Mouse (Mus musculus) intestine, embryonic 14.5 days (tissue): ENCODE data around the gene Atp5l. TPM values are rescaled to one million over a fixed set of nuclear protein-coding genes. Genes with fewer than 3 reads are reported as not detected.
A peak's percentile ranks its signal among the peaks of the same experiment; 100 is the strongest.

Experiments used
- ATAC-seq: fragments of 200-750 bp; cut with Nextera tagmentation; replicated peaks from 2 replicates; pipeline ENCODE4 v1.8.0; 2017; ENCODE audit warnings: low read depth, moderate number of reproducible peaks, moderate TSS enrichment, moderate library complexity; ENCODE audit not compliant: low FRiP score, low TSS enrichment
- DNase-seq: peaks from one replicate; pipeline ENCODE4 v3.0.0-alpha.2; 2018; ENCODE audit warnings: low spot score
- H3K27ac ChIP-seq: fragments of 300-500 bp; sonication (generic); 2 replicates; pipeline ENCODE4 v1.5.1; 2014; ENCODE audit warnings: low read depth, mild to moderate bottlenecking, control low read depth
- H3K27me3 ChIP-seq: fragments of 300-500 bp; sonication (generic); replicated peaks from 2 replicates; pipeline ENCODE4 v1.6.1; 2014; ENCODE audit warnings: low read length, control low read depth; ENCODE audit not compliant: control insufficient read depth, insufficient read depth
- H3K36me3 ChIP-seq: fragments of 300-500 bp; sonication (generic); 2 replicates; pipeline ENCODE4 v1.6.1; 2014; ENCODE audit warnings: low read length, control low read depth; ENCODE audit not compliant: control insufficient read depth, insufficient read depth
- H3K4me1 ChIP-seq: fragments of 300-500 bp; sonication (generic); replicated peaks from 2 replicates; pipeline ENCODE4 v1.6.1; 2014; ENCODE audit warnings: low read length, control low read depth, mixed read lengths; ENCODE audit not compliant: control insufficient read depth, insufficient read depth
- H3K4me2 ChIP-seq: fragments of 300-500 bp; sonication (generic); 2 replicates; pipeline ENCODE4 v1.6.1; 2014; ENCODE audit warnings: low read length
- H3K4me3 ChIP-seq: fragments of 300-500 bp; sonication (generic); 2 replicates; pipeline ENCODE4 v1.5.1; 2014; ENCODE audit warnings: low read depth, low read length, control low read depth, mixed read lengths
- H3K9ac ChIP-seq: fragments of 300-500 bp; sonication (generic); 2 replicates; pipeline ENCODE4 v1.6.1; 2014; ENCODE audit warnings: mild to moderate bottlenecking, low read length
- H3K9me3 ChIP-seq: fragments of 300-500 bp; sonication (generic); 2 replicates; pipeline ENCODE4 v1.6.1; 2016; ENCODE audit warnings: low read length, control low read depth; ENCODE audit not compliant: control insufficient read depth
- WGBS: fragments of 180-500 bp; shearing (Covaris S2); extraction: QIAGEN DNeasy Blood & Tissue Kit; methylation state at CpG from one replicate; pipeline ENCODE4 v1.1.7; 2014; 5-methylcytosine and 5-hydroxymethylcytosine counted together
- polyA plus RNA-seq: library from polyadenylated mRNA; unstranded; fragments of >200 nt; fragmentation: Nextera tagmentation; extraction: Ambion mirVana; gene quantifications from 2 replicates; pipeline ENCODE4 v1.2.1, GENCODE M21; 2014

Gene Atp5l
- polyA plus RNA-seq, 1 experiment from 2014 or later = 905 TPM

- H3K9me3 ChIP-seq = no peaks in the 10 kb centered on the region
- ATAC-seq (no peak), DNase-seq (no peak)
- no peak overlapping the region for H3K4me2 ChIP-seq
- peaks cover 97% of the 10 kb centered on the region for H3K36me3 ChIP-seq
- H3K27ac ChIP-seq = no peak overlapping the region
- no peaks in the 10 kb centered on the region for H3K4me1 ChIP-seq
- no peak overlapping the region for H3K9ac ChIP-seq
- 95% methylated on average over 7 of the region's 7 CpGs for WGBS
- no peak overlapping the region for H3K4me3 ChIP-seq
- H3K27me3 ChIP-seq = no peaks in the 10 kb centered on the region
Measured at GRCm38 (mm10) chr9:44946185-44946695, 25.7 kb upstream of the Atp5l start.

DNA sequence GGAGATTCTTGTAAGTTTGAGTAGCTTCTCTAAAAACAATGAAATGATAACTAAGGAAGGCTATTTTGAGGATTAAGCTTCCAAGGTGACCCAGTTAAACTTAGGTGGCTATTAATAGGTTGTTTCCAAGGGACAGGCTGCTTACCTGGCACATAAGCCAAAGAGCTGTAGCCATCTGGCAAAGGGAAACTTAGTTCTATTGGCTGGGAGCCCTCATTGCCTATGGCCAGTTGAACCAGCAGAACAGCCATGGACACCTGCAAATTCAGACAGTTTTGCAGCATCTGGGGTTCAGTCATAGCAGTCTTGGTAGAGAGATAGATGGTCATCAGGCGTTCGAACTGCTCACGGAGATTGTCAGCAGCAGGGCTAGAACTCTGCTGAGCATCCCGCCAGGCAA is 21.9 kb upstream of the Atp5l start:
- Histone ChIP-seq H3K4me2 (no peak overlapping the region), H3K27me3 (no peaks in the 10 kb centered on the region), H3K27ac (no peak overlapping the region), H3K9me3 (no peaks in the 10 kb centered on the region), H3K4me1 (no peaks in the 10 kb centered on the region), H3K4me3 (no peak overlapping the region), H3K36me3 (peaks cover 91% of the 10 kb centered on the region), H3K9ac (no peak overlapping the region)
- no peak for DNase-seq
- 92% methylated on average over 4 of the region's 4 CpGs for WGBS
- ATAC-seq = no peak

GRCm38 (mm10) chr9:44941756-44942155 is 21.2 kb upstream of the Atp5l start:
- no peaks in the 10 kb centered on the region for H3K27me3 ChIP-seq
- no peak overlapping the region for H3K9ac ChIP-seq
- 92% methylated on average over 4 of the region's 4 CpGs for WGBS
- H3K9me3 ChIP-seq = no peaks in the 10 kb centered on the region
- H3K36me3 ChIP-seq = peaks cover 92% of the 10 kb centered on the region
- H3K27ac ChIP-seq = no peak overlapping the region
- no peaks in the 10 kb centered on the region for H3K4me1 ChIP-seq
- ATAC-seq = no peak
- no peak for DNase-seq
- no peak overlapping the region for H3K4me2 ChIP-seq
- no peak overlapping the region for H3K4me3 ChIP-seq

- H3K9ac ChIP-seq = no peak overlapping the region
- DNase-seq (no peak), ATAC-seq (no peak)
- H3K27me3 ChIP-seq = no peaks in the 10 kb centered on the region
- H3K9me3 ChIP-seq = no peaks in the 10 kb centered on the region
- 79% methylated on average over 2 of the region's 2 CpGs for WGBS
- peak overlapping the region; percentile 72; the same call in 1 of the 2 replicates for H3K27ac ChIP-seq
- peaks cover 7% of the 10 kb centered on the region for H3K4me1 ChIP-seq
- 0 out of 2 replicates have a peak, but pooled peaks cover 5% of the 10 kb centered on the region for H3K36me3 ChIP-seq
- H3K4me2 ChIP-seq = peak overlapping the region; percentile 84
- H3K4me3 ChIP-seq = peak overlapping the region; percentile 91
Measured at GRCm38 (mm10) chr9:44921543-44921942, 1.0 kb upstream of the Atp5l start.

GRCm38 (mm10) chr9:44921123-44921468 is 554 bp upstream of the Atp5l start:
- ATAC-seq = peak; percentile 88
- peak overlapping the region; percentile 76 for H3K9ac ChIP-seq
- peaks cover 7% of the 10 kb centered on the region for H3K4me1 ChIP-seq
- DNase-seq = no peak
- H3K9me3 ChIP-seq = no peaks in the 10 kb centered on the region
- H3K27ac ChIP-seq = peak overlapping the region; percentile 72; the same call in 1 of the 2 replicates
- 1% methylated on average over 8 of the region's 8 CpGs for WGBS
- 0 out of 2 replicates have a peak, but pooled peaks cover under 1% of the 10 kb centered on the region for H3K36me3 ChIP-seq
- peak overlapping the region; percentile 91 for H3K4me3 ChIP-seq
- no peaks in the 10 kb centered on the region for H3K27me3 ChIP-seq
- H3K4me2 ChIP-seq = peak overlapping the region; percentile 84

GRCm38 (mm10) chr9:44919606-44920005 is 936 bp downstream of the Atp5l start:
- no peak for ATAC-seq
- no peak overlapping the region for H3K27ac ChIP-seq

GRCm38 (mm10) chr9:44916196-44916595 is 4.3 kb downstream of the Atp5l start:
- peak; percentile 58 for DNase-seq
- H3K4me2 ChIP-seq = no peak overlapping the region
- no peak overlapping the region for H3K27ac ChIP-seq
- no peaks in the 10 kb centered on the region for H3K9me3 ChIP-seq
- no peak overlapping the region for H3K9ac ChIP-seq
- H3K27me3 ChIP-seq = no peaks in the 10 kb centered on the region
- H3K4me1 ChIP-seq = peaks cover 17% of the 10 kb centered on the region
- ATAC-seq = no peak
- WGBS = 44% methylated on average over 1 of the region's 1 CpGs
- H3K4me3 ChIP-seq = no peak overlapping the region
- peaks cover 20% of the 10 kb centered on the region for H3K36me3 ChIP-seq

More at GRCm38 (mm10) chr9:44919606-44920005, 936 bp downstream of the Atp5l start:
- no peaks in the 10 kb centered on the region for H3K27me3 ChIP-seq
- peaks cover 17% of the 10 kb centered on the region for H3K4me1 ChIP-seq
- whole genome bisulfite sequencing = 25% methylated on average over 2 of the region's 2 CpGs
- H3K36me3 ChIP-seq = no peaks in the 10 kb centered on the region
- peak overlapping the region; percentile 91 for H3K4me3 ChIP-seq
- no peak for DNase-seq
- H3K9me3 ChIP-seq = no peaks in the 10 kb centered on the region
- peak overlapping the region; percentile 76 for H3K9ac ChIP-seq
- H3K4me2 ChIP-seq = peak overlapping the region; percentile 84

DNA sequence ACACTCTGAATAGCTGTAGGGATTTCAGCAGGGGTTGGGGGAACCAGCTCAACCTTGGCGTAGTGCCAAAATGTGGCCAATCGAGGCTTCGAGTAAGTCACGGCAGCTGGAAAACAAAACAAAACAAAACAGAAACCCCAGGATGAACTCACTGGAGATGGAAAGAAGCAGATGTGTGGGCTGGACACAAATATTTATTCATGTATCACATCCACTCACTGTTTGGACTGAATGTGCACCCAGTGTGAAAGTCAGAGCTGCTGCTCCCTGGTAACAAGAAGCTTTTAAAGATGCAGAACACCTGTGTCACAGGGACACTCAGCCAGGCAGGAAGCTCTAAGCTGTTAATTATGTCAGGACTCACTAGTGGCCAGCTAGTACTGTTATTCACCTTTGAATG is 5.8 kb downstream of the Atp5l start:
- H3K27ac ChIP-seq = peak overlapping the region; percentile 67; the same call in 1 of the 2 replicates
- H3K36me3 ChIP-seq = peaks cover 31% of the 10 kb centered on the region
- H3K4me2 ChIP-seq = no peak overlapping the region
- H3K9me3 ChIP-seq = no peaks in the 10 kb centered on the region
- WGBS = 51% methylated on average over 4 of the region's 4 CpGs
- ATAC-seq (no peak), DNase-seq (no peak)
- no peak overlapping the region for H3K4me3 ChIP-seq
- no peak overlapping the region for H3K9ac ChIP-seq
- H3K27me3 ChIP-seq = no peaks in the 10 kb centered on the region
- H3K4me1 ChIP-seq = peaks cover 17% of the 10 kb centered on the region

DNA sequence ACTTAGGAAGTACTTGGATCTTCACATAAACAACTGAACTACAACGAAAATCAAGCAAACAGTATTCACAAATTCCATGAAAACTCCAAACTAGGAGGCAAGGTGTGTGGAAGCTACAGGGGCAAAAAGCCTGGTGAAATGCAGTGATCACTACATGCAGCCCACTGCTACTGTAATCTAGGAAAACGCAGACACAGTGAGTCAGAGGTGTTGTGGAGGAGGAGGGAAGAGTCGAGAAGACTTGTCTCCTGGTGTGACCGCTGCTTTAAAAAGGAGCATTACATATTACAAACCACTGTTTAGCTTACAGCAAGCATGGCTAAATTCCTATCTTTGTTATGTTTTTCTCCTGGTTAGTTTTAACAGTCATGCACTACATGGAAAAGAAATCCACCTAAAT is 9.2 kb downstream of the Atp5l start:
- Histone ChIP-seq H3K27ac (no peak overlapping the region), H3K27me3 (no peaks in the 10 kb centered on the region), H3K36me3 (peaks cover 31% of the 10 kb centered on the region), H3K9ac (no peak overlapping the region), H3K4me3 (no peak overlapping the region), H3K4me1 (peaks cover 10% of the 10 kb centered on the region), H3K4me2 (no peak overlapping the region), H3K9me3 (no peaks in the 10 kb centered on the region)
- ATAC-seq (no peak), DNase-seq (no peak)
- 88% methylated on average over 4 of the region's 4 CpGs for WGBS
